ENCODE assay signal across 11 mouse cellular contexts in genomic region chr2:144224351-144224750, GRCm38 (mm10). TPM values are rescaled to one million over a fixed set of nuclear protein-coding genes. Genes with fewer than 3 reads are reported as not detected.
DNase-seq lines count a peak whose midpoint lies in the region; ATAC-seq and TF ChIP-seq lines count a peak whose summit lies in the region.
"Had no signal": no experiment of that assay in that cellular context is flagged by ENCODE, and none has a peak within 500 bp of the region (broad histone marks: within the 10 kb centered on the region; RNA-seq: fewer than 3 reads in every experiment).

No protein-coding gene starts in this region.

- H3K36me3 ChIP-seq in kidney, postnatal 0 days (ENCODE audit: insufficient read depth, low read length), result no peaks in the 10 kb centered on the region
- no peaks in the 10 kb centered on the region for H3K36me3 ChIP-seq in embryonic facial prominence, embryonic 15.5 days
- H3K36me3 ChIP-seq: midbrain, embryonic 15.5 days had no signal

- 20% methylated on average over 12 of the region's 12 CpGs for WGBS in kidney, postnatal 0 days
- WGBS in embryonic facial prominence, embryonic 15.5 days, result 31% methylated on average over 12 of the region's 12 CpGs

- DNase-seq in adrenal gland, adult 2 months, result peak; percentile 47
- DNase-seq in adrenal gland, postnatal 4 days (ENCODE audit: low spot score in 2 of 2), result no peak
- DNase-seq in kidney, postnatal 0 days (ENCODE audit: low spot score), result peak; percentile 83
- no peak for DNase-seq in kidney, adult 9 months
- no peak for DNase-seq in cerebellum, adult 9-11 months
- DNase-seq in gastrocnemius, postnatal 36 days, result no peak
- DNase-seq: gastrocnemius, postnatal 10 days; right cerebral cortex, postnatal 4 days had no signal

- peak overlapping the region; percentile 63 for H3K27ac ChIP-seq in kidney, postnatal 0 days
- no peak overlapping the region for H3K27ac ChIP-seq in embryonic facial prominence, embryonic 15.5 days (replicated peaks)
- H3K27ac ChIP-seq: midbrain, embryonic 15.5 days had no signal

- H3K4me1 ChIP-seq in kidney, postnatal 0 days (replicated peaks; ENCODE audit: insufficient read depth, low read length), result peaks cover 9% of the 10 kb centered on the region; the same call in 1 of the 2 replicates
- H3K4me1 ChIP-seq in embryonic facial prominence, embryonic 15.5 days, result peaks cover 10% of the 10 kb centered on the region
- H3K4me1 ChIP-seq: midbrain, embryonic 15.5 days had no signal

- H3K27me3 ChIP-seq in kidney, postnatal 0 days (ENCODE audit: insufficient read depth, low read length), result no peaks in the 10 kb centered on the region
- H3K27me3 ChIP-seq in embryonic facial prominence, embryonic 15.5 days, result no peaks in the 10 kb centered on the region
- H3K27me3 ChIP-seq: midbrain, embryonic 15.5 days had no signal

- intact Hi-C loops in gastrocnemius, postnatal 36 days (cut with DNase I), result no loop called here

- H3K9me3 ChIP-seq in kidney, postnatal 0 days (replicated peaks; ENCODE audit: low read length), result no peaks in the 10 kb centered on the region
- no peaks in the 10 kb centered on the region for H3K9me3 ChIP-seq in embryonic facial prominence, embryonic 15.5 days (replicated peaks)
- H3K9me3 ChIP-seq: midbrain, embryonic 15.5 days had no signal

- peak overlapping the region; percentile 58 for H3K4me2 ChIP-seq in kidney, postnatal 0 days (ENCODE audit: low read length)
- peak overlapping the region; percentile 33 for H3K4me2 ChIP-seq in embryonic facial prominence, embryonic 15.5 days (replicated peaks)
- H3K4me2 ChIP-seq: midbrain, embryonic 15.5 days had no signal

- no peak overlapping the region for H3K4me3 ChIP-seq in kidney, postnatal 0 days (replicated peaks; ENCODE audit: low read depth, low read length)
- 0 out of 2 replicates have a peak overlapping the region, but pooled peaks have one; percentile 2 for H3K4me3 ChIP-seq in embryonic facial prominence, embryonic 15.5 days (replicated peaks)
- H3K4me3 ChIP-seq: midbrain, embryonic 15.5 days had no signal

- 0 out of 2 replicates have a peak overlapping the region, but pooled peaks have one; percentile 35 for H3K9ac ChIP-seq in kidney, postnatal 0 days (ENCODE audit: low read depth, low read length)
- no peak overlapping the region for H3K9ac ChIP-seq in embryonic facial prominence, embryonic 15.5 days
- H3K9ac ChIP-seq: midbrain, embryonic 15.5 days had no signal

- TF ChIP-seq CTCF in kidney, postnatal 0 days (IDR thresholded peaks at IDR 0.05; ENCODE audit: low read depth), result no peak

- ATAC-seq in kidney, postnatal 0 days (replicated peaks; ENCODE audit: low FRiP score, low read depth), result peak; percentile 88
- ATAC-seq in embryonic facial prominence, embryonic 15.5 days (ENCODE audit: insufficient number of reproducible peaks, low FRiP score, low TSS enrichment, low read depth), result peak; percentile 61
- peak; percentile 55 for ATAC-seq in megakaryocyte, adult 5-6 weeks (ENCODE audit: poor library complexity, severe bottlenecking)
- ATAC-seq: midbrain, embryonic 15.5 days had no signal

RNA-seq across cellular contexts. Expression of gene Mgme1, which starts 46.1 kb away (rescaled TPM):
- 10 to 100 TPM; 22.3 to 22.7 TPM for total RNA-seq in adrenal gland, adult 2 months (2021)
- 4.4 and 4.6 TPM in 2 replicates for polyA plus RNA-seq in adrenal gland, adult 2 months (2012; rRNA removed)
- 10 to 100 TPM; 16.5 to 17.1 TPM for total RNA-seq in adrenal gland, postnatal 4 days (2021)
- 16.0 and 16.6 TPM in 2 replicates for polyA plus RNA-seq in kidney, postnatal 0 days (2015; fragmentation: Nextera tagmentation; extraction: Ambion mirVana)
- 17.9 and 18.6 TPM in 2 replicates for polyA plus RNA-seq in embryonic facial prominence, embryonic 15.5 days (2015; fragmentation: Nextera tagmentation; extraction: Ambion mirVana)
- 6.8 and 9.4 TPM in 2 replicates for total RNA-seq in megakaryocyte, adult 5-6 weeks (2015)
- 12.8 and 13.2 TPM in 2 replicates for total RNA-seq in megakaryocyte, adult 5-6 weeks (2017)
- total RNA-seq in gastrocnemius, postnatal 36 days (2021), result 1 to 10 TPM; 7.2 to 7.3 TPM

RNA-seq across cellular contexts. Expression of gene Snx5, which starts 46.4 kb away (rescaled TPM):
- 100 to 1,000 TPM in 1 of 2 experiments, 10 to 100 TPM in 1; 87.4 to 105 TPM for total RNA-seq in adrenal gland, adult 2 months (2021)
- 34.9 and 35.1 TPM in 2 replicates for polyA plus RNA-seq in adrenal gland, adult 2 months (2012; rRNA removed)
- 100 to 1,000 TPM; 136 to 138 TPM for total RNA-seq in adrenal gland, postnatal 4 days (2021)
- polyA plus RNA-seq in kidney, postnatal 0 days (2015; fragmentation: Nextera tagmentation; extraction: Ambion mirVana), result 103 and 112 TPM in 2 replicates
- 104 and 110 TPM in 2 replicates for polyA plus RNA-seq in embryonic facial prominence, embryonic 15.5 days (2015; fragmentation: Nextera tagmentation; extraction: Ambion mirVana)
- total RNA-seq in megakaryocyte, adult 5-6 weeks (2015), result 145 and 164 TPM in 2 replicates
- total RNA-seq in megakaryocyte, adult 5-6 weeks (2017), result 178 and 195 TPM in 2 replicates
- 10 to 100 TPM; 37.3 to 46.2 TPM for total RNA-seq in gastrocnemius, postnatal 36 days (2021)

Comparison
In these comparisons a context has a peak if more than half of its experiments do, and no peak if none do; other contexts are left out.
1. DNase-seq: peak in adrenal gland, adult 2 months (single experiment) and kidney, postnatal 0 days (single experiment); none in adrenal gland, postnatal 4 days (0 of 2), kidney, adult 9 months (single experiment), cerebellum, adult 9-11 months (single experiment) and gastrocnemius, postnatal 36 days (0 of 2).
2. Peak in every context shown above with its lines, with median percentiles within 50 percentile points of each other: ATAC-seq.